Mouse (Mus musculus) left cerebral cortex, adult 2 months (tissue): ENCODE measurements around the gene Erp27. TPM values are rescaled to one million over a fixed set of nuclear protein-coding genes. Genes with fewer than 3 reads are reported as not detected.
A peak's percentile ranks its signal among the peaks of the same experiment; 100 is the strongest.

Experiments
- DNase-seq, 2 experiments: peaks; one replicate each; pipeline ENCODE4 v3.0.0; 2021 to 2022; ENCODE audit warnings: low spot score in 2 of 2, mixed read lengths in 1 of 2; ENCODE audit errors: extremely low spot score in 1 of 2
- H3K27ac ChIP-seq: fragments of 200-600 bp; 2 replicates; pipeline ENCODE4 v1.8.1; 2022
- H3K4me3 ChIP-seq: fragments of 200-600 bp; 2 replicates; pipeline ENCODE4 v1.8.1; 2022
- CTCF ChIP-seq: fragments of 200-600 bp; IDR thresholded peaks from 2 replicates; pipeline ENCODE4 v1.8.1; 2022; ENCODE audit warnings: antibody characterized with exemption, mild to moderate bottlenecking, moderate library complexity
- intact Hi-C: fragments of 180-260 bp; cut with DNase I; formaldehyde crosslinking; loops from one replicate; pipeline ENCODE4 v1.15.1; 2025
- total RNA-seq, 2 experiments: library from RNA; stranded (reverse); gene quantifications; 2 replicates each; pipeline ENCODE4 v1.2.3; 2021

Erp27 gene
- total RNA-seq, 2 experiments from 2014 or later = 0.35 TPM; not detected in 1

GRCm38 (mm10) chr6:136950171-136950570 lies 28.2 kb upstream of the Erp27 start:
- no peak overlapping the region for H3K27ac ChIP-seq
- DNase-seq = no peak
- no peak overlapping the region for H3K4me3 ChIP-seq
- intact Hi-C loops = no loop called here
- TF ChIP-seq CTCF = no peak

GRCm38 (mm10) chr6:136947716-136948115 lies 25.7 kb upstream of the Erp27 start:
- Histone ChIP-seq H3K4me3 (no peak overlapping the region), H3K27ac (no peak overlapping the region)
- no peak for TF ChIP-seq CTCF
- no peak for DNase-seq
- intact Hi-C loops = no loop called here

GRCm38 (mm10) chr6:136946943-136947342 lies 25.0 kb upstream of the Erp27 start:
- intact Hi-C loops = no loop called here
- Histone ChIP-seq H3K4me3 (no peak overlapping the region), H3K27ac (no peak overlapping the region)
- peak in 1 of 2 experiments; percentile 41 for DNase-seq
- TF ChIP-seq CTCF = no peak

GRCm38 (mm10) chr6:136946241-136946640 lies 24.3 kb upstream of the Erp27 start:
- intact Hi-C loops = no loop called here

GRCm38 (mm10) chr6:136944511-136944910 lies 22.5 kb upstream of the Erp27 start:
- H3K27ac ChIP-seq = no peak overlapping the region
- TF ChIP-seq CTCF = no peak
- intact Hi-C loops = no loop called here
- no peak overlapping the region for H3K4me3 ChIP-seq
- DNase-seq = no peak

More at GRCm38 (mm10) chr6:136946241-136946640, 24.3 kb upstream of the Erp27 start:
- Histone ChIP-seq H3K27ac (no peak overlapping the region), H3K4me3 (no peak overlapping the region)
- no peak for DNase-seq
- no peak for TF ChIP-seq CTCF

- no peak for DNase-seq
- no peak overlapping the region for H3K27ac ChIP-seq
- TF ChIP-seq CTCF = no peak
- H3K4me3 ChIP-seq = no peak overlapping the region
- intact Hi-C loops = no loop called here
Observed at GRCm38 (mm10) chr6:136943392-136943791, 21.4 kb upstream of the Erp27 start.

- H3K27ac ChIP-seq = peak overlapping the region; percentile 78; the same call in 1 of the 2 replicates
- H3K4me3 ChIP-seq = no peak overlapping the region
- TF ChIP-seq CTCF = no peak
- intact Hi-C loops = no loop called here
- no peak for DNase-seq
Observed at GRCm38 (mm10) chr6:136942280-136942679, 20.3 kb upstream of the Erp27 start.

GRCm38 (mm10) chr6:136941051-136942021 lies 19.4 kb upstream of the Erp27 start, which contains the start of gene Arhgdib:
Gene Arhgdib, minus strand, starts transcription at chr6:136941899.
- Histone ChIP-seq H3K4me3 (0 out of 2 replicates have a peak within 1 kb of the TSS, but pooled peaks have one; percentile 17), H3K27ac (peak within 1 kb of the TSS; percentile 78)
- DNase-seq = no peak
- intact Hi-C loops = no loop called here
- no peak for TF ChIP-seq CTCF

GRCm38 (mm10) chr6:136940188-136940960 lies 18.4 kb upstream of the Erp27 start:
- no peak for TF ChIP-seq CTCF
- Histone ChIP-seq H3K27ac (peak overlapping the region; percentile 78), H3K4me3 (no peak overlapping the region)
- no peak for DNase-seq
- intact Hi-C loops = no loop called here

GRCm38 (mm10) chr6:136939326-136940187 lies 17.6 kb upstream of the Erp27 start:
- intact Hi-C loops = no loop called here
- DNase-seq = no peak
- no peak for TF ChIP-seq CTCF
- Histone ChIP-seq H3K27ac (peak overlapping the region; percentile 78; the same call in 1 of the 2 replicates), H3K4me3 (no peak overlapping the region)

- TF ChIP-seq CTCF = no peak
- DNase-seq = no peak
- peak overlapping the region; percentile 28; the same call in 1 of the 2 replicates for H3K27ac ChIP-seq
Observed at GRCm38 (mm10) chr6:136938331-136939126, 16.5 kb upstream of the Erp27 start.

More at GRCm38 (mm10) chr6:136938331-136939126, 16.5 kb upstream of the Erp27 start:
- intact Hi-C loops = no loop called here
- H3K4me3 ChIP-seq = no peak overlapping the region
